Mouse (Mus musculus): ENCODE measurements around the gene Acp4. TPM values are rescaled to one million over a fixed set of nuclear protein-coding genes. Genes with fewer than 3 reads are reported as not detected.
"Not testable (repeated sequence)": the region's sequence is repeated elsewhere in the genome, so short reads cannot be mapped to it uniquely, and the experiment has no call there.

Acp4 gene
- polyA plus RNA-seq, 1 experiment = not detected

DNA sequence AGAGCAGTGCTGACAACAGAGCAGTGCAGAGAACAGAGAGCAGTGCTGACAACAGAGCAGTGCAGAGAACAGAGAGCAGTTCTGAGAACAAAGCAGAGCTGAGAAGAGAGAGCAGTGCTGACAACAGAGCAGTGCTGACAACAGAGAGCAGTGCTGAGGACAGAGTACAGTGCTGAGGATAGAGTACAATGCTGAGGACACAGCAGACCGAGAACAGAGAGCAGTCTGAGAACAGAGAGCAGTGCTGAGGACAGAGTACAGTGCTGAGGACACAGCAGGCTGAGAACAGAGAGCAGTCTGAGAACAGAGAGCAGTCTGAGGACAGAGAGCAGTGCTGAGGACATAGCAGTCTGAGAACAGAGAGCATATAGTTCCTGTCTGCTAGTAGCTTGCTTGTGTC, 16.5 kb downstream of the Acp4 start:
- no peak for DNase-seq (ENCODE audit: low read depth)
- TF ChIP-seq POLR2A (IDR thresholded peaks at IDR 0.05; ENCODE audit: borderline replicate concordance, extremely low read depth, insufficient read depth, insufficient read length, poor library complexity, severe bottlenecking) = no peak
- TF ChIP-seq CTCF (IDR thresholded peaks at IDR 0.05; ENCODE audit: borderline replicate concordance, extremely low read depth, insufficient read depth, insufficient read length) = no peak

DNA sequence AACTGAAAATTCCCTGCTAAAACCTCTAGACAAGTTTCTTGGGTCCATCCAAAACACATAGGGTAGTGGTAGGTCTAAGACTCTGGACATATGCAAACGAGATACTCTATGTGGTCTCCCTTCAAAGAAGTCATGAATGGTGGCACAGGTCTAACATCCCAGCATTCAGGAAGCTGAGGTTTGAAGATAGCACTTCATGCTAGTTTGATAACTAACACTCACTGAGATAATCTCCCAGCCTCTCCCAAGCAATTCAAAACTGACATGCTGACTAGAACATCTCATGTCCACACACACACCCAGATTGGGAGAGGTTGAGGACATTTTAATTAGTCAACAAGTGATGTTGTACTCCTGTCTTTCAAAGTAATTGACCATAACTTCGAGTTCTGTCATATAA, 17.3 kb downstream of the Acp4 start:
- TF ChIP-seq CTCF (IDR thresholded peaks at IDR 0.05; ENCODE audit: borderline replicate concordance, extremely low read depth, insufficient read depth, insufficient read length) (no peak), POLR2A (IDR thresholded peaks at IDR 0.05; ENCODE audit: borderline replicate concordance, extremely low read depth, insufficient read depth, insufficient read length, poor library complexity, severe bottlenecking) (no peak)
- DNase-seq (ENCODE audit: low read depth) = no peak

DNA sequence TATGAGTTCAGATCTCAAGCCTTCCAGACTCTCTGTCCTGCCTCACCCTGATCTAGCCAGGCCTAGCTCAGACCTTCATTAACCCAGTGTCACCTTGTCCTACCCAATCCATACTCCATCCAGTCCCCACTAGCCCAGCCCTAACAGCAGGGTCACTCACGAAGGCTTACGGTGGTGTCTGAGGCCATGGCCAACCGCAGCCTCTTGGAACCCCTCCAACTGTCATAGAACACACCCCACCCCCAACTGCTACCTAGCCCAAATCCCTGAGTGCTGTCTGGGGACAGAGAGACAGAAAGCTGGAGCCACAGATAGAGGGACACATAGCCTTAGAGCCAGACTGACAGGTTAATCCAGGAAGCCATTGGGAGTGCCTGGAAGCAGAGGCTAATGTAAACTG, 21.3 kb downstream of the Acp4 start, which contains the start of gene Gm36864:
TSS of gene Gm36864 (plus strand) at position 269 of the 400 bp plus-strand sequence.
- DNase-seq (ENCODE audit: low read depth) = no peak
- TF ChIP-seq POLR2A (IDR thresholded peaks at IDR 0.05; ENCODE audit: borderline replicate concordance, extremely low read depth, insufficient read depth, insufficient read length, poor library complexity, severe bottlenecking) (no peak), CTCF (IDR thresholded peaks at IDR 0.05; ENCODE audit: borderline replicate concordance, extremely low read depth, insufficient read depth, insufficient read length) (no peak)

DNA sequence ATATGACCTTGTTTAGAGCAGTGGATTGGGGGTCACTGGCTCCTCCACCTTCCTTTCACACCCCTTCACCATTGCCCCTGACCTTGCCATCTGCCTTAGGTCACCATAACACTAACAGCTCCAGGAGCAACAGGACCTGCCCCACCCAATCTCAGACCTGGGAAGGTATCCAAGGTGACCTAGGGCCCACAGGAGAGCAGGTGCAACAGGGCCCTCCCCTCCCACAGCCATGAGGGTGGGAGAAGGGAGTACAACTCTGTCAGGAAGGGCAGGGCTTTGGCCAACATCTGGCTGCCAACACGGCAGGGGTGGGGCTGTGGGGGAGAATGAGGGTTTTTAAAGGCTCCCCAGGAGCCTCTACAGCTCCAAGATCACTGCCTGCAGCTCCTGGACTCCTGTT, 32.1 kb downstream of the Acp4 start, which contains the start of gene Klk1:
TSS of gene Klk1 (plus strand) at position 285 of the 400 bp plus-strand sequence.
- no peak for DNase-seq (ENCODE audit: low read depth)
- TF ChIP-seq POLR2A (IDR thresholded peaks at IDR 0.05; ENCODE audit: borderline replicate concordance, extremely low read depth, insufficient read depth, insufficient read length, poor library complexity, severe bottlenecking) (no peak), CTCF (IDR thresholded peaks at IDR 0.05; ENCODE audit: borderline replicate concordance, extremely low read depth, insufficient read depth, insufficient read length) (no peak)

DNA sequence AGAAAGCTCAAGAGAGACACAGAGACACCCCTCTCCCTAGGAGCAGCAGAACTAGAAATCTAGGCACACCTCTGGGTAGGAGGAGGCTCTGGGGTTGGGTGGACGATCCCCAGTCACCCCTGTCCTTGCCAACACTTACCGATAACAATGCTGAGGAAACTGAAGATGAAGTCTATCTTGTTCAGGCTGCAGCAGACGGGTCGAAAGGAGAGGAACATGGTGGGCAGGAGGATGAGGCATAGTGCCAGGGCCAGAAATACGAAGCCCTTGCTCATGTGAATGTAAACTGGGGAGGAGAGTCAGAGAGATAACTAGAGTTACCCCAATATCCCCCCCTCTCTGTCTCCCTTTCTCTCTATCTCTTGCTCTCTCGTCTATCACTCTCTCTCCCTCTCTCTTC, 34.8 kb downstream of the Acp4 start:
- not testable (repeated sequence) for DNase-seq (ENCODE audit: low read depth)

DNA sequence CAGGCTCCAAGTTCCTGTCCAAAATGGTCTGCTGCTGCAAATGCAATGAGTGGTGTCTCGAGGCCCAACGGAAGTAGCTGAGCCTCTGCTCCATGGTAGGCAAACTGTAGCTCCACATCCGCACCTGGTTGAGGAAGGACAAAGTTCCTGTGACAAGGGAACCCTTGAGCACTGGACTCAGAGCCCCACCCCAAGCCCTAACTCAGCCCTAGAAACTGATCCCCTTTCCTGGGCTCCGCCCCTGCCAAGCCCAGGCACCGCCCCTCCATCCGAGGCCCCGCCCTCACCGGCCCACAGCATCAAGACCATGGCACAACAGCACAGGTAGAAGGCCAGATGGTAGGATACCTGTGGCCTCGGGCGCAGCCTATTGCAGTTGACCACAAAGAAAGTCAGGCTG, 35.6 kb downstream of the Acp4 start:
- DNase-seq (ENCODE audit: low read depth) = not testable (repeated sequence)

DNA sequence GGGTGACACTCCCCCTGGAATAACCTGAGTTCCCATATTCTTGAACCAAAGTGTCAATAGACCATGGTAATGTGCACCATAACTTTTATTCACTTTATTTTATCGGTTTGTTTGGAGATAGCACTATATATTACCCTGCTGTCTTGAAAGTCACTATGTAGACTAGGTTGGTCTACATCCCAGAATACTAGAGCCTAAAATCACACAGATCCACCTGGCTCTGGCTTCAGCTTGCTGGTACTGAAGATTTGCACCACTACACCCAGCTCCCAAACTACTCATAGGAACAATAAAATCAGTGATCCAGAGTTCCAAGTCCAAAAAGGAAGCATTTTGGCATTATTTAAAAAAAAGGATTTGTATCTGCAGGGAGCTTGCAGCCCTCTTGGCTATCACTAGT, 41.5 kb downstream of the Acp4 start, which contains the start of gene Klk1b5:
TSS of gene Klk1b5 (plus strand) at position 301 of the 400 bp plus-strand sequence.
- no peak for DNase-seq (ENCODE audit: low read depth)
- TF ChIP-seq CTCF (IDR thresholded peaks at IDR 0.05; ENCODE audit: borderline replicate concordance, extremely low read depth, insufficient read depth, insufficient read length) (no peak), POLR2A (IDR thresholded peaks at IDR 0.05; ENCODE audit: borderline replicate concordance, extremely low read depth, insufficient read depth, insufficient read length, poor library complexity, severe bottlenecking) (no peak)

DNA sequence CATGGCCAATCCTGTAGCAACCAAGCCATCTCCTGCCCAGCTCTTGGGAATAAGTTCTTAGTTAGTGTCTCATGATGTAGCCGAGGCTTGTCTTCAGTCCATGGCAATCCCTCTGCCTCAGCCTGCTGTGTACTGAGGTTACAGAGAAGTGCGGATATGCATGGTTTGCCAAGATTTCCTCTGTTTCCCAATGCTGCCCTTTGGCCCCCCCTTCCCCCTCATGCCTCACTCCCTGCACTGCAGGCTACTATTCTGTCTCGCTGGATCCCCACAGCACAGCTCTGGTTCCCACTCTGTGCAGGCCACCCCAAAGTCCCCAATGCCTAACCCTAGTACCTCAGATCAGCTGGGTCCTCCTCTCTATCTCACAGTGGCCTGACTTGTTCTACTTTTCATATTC, 48.9 kb downstream of the Acp4 start:
- DNase-seq (ENCODE audit: low read depth) = no peak
- TF ChIP-seq CTCF (IDR thresholded peaks at IDR 0.05; ENCODE audit: borderline replicate concordance, extremely low read depth, insufficient read depth, insufficient read length) = no peak

DNA sequence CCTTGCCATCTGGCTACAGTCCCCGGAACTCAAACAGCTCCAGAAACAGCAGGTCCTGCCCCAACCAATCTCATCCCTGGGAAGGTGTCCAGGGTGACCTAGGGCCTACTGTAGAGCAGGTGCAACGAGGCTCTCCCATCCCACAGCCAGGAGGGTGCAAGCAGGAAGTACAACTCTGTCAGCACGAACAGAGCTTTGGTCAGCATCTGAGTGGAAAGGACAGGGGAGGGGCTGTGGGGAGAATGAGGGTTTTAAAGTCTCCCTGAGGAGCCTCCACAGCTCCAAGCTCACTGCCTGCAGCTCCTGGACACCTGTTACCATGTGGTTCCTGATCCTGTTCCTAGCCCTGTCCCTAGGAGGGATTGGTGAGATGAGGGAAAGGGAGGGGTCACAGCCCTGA, 50.0 kb downstream of the Acp4 start, which contains the start of gene Klk1b4:
TSS of gene Klk1b4 (plus strand) at position 301 of the 400 bp plus-strand sequence.
- DNase-seq (ENCODE audit: low read depth) = not testable (repeated sequence)

Other genes starting within 250 kb of the Acp4 start
- not detected in 2 replicates for gene Klk1b26, start 245.2 kb downstream of the Acp4 start, polyA plus RNA-seq (2012; rRNA removed)
- gene Klk1b27, start 205.1 kb downstream of the Acp4 start, polyA plus RNA-seq (2012; rRNA removed) = 0.10 TPM in 2 replicates
- gene Klk1b21, start 155.1 kb downstream of the Acp4 start, polyA plus RNA-seq (2012; rRNA removed) = not detected in 2 replicates
- gene Klk1b22, start 144.7 kb downstream of the Acp4 start, polyA plus RNA-seq (2012; rRNA removed) = not detected in 2 replicates
- not detected in 2 replicates for gene Klk1b16, start 120.6 kb downstream of the Acp4 start, polyA plus RNA-seq (2012; rRNA removed)
- 0.19 TPM in 1 of 2 replicates, not detected in the other for gene Klk1b24, start 69.1 kb downstream of the Acp4 start, polyA plus RNA-seq (2012; rRNA removed)
- not detected in 2 replicates for gene Klk1b3, start 59.2 kb downstream of the Acp4 start, polyA plus RNA-seq (2012; rRNA removed)
- not detected in 2 replicates for gene Klk1b4, start 49.9 kb downstream of the Acp4 start, polyA plus RNA-seq (2012; rRNA removed)
- not detected in 2 replicates for gene Klk1b5, start 41.4 kb downstream of the Acp4 start, polyA plus RNA-seq (2012; rRNA removed)
- 0.16 TPM in 1 of 2 replicates, not detected in the other for gene Klk1, start 32.0 kb downstream of the Acp4 start, polyA plus RNA-seq (2012; rRNA removed)
- gene Gm36864, start 21.2 kb downstream of the Acp4 start, polyA plus RNA-seq (2012; rRNA removed) = not detected in 2 replicates
- gene 1700028J19Rik, start 10.7 kb downstream of the Acp4 start, polyA plus RNA-seq (2012; rRNA removed) = 1.5 and 2.1 TPM in 2 replicates
- 270 and 344 TPM in 2 replicates for gene 2410002F23Rik, start 10.7 kb downstream of the Acp4 start, polyA plus RNA-seq (2012; rRNA removed)
- 1.0 and 1.2 TPM in 2 replicates for gene Gm15517, start 4.1 kb upstream of the Acp4 start, polyA plus RNA-seq (2012; rRNA removed)
- gene Clec11a, start 49.5 kb upstream of the Acp4 start, polyA plus RNA-seq (2012; rRNA removed) = 3.2 and 3.6 TPM in 2 replicates
- 17.2 and 63.1 TPM in 2 replicates for gene Shank1, start 52.9 kb upstream of the Acp4 start, polyA plus RNA-seq (2012; rRNA removed)
- 35.5 and 41.6 TPM in 2 replicates for gene Syt3, start 126.7 kb upstream of the Acp4 start, polyA plus RNA-seq (2012; rRNA removed)
- 3.0 and 4.1 TPM in 2 replicates for gene 1700008O03Rik, start 128.4 kb upstream of the Acp4 start, polyA plus RNA-seq (2012; rRNA removed)
- 302 and 372 TPM in 2 replicates for gene Lrrc4b, start 171.6 kb upstream of the Acp4 start, polyA plus RNA-seq (2012; rRNA removed)
- gene Aspdh, start 208.0 kb upstream of the Acp4 start, polyA plus RNA-seq (2012; rRNA removed) = 29.8 and 30.6 TPM in 2 replicates
- gene Josd2, start 210.6 kb upstream of the Acp4 start, polyA plus RNA-seq (2012; rRNA removed) = 70.6 and 118 TPM in 2 replicates
- 218 and 287 TPM in 2 replicates for gene Emc10, start 239.2 kb upstream of the Acp4 start, polyA plus RNA-seq (2012; rRNA removed)
- gene Fam71e1, start 239.2 kb upstream of the Acp4 start, polyA plus RNA-seq (2012; rRNA removed) = 31.7 and 47.3 TPM in 2 replicates